Mouse (Mus musculus) thymus, adult 2 months (tissue): Measurements from ENCODE around the gene Strap.

Experiments
- CTCF ChIP-seq: fragments of 200-500 bp; IDR thresholded peaks from 2 replicates; pipeline ENCODE4 v1.5.1; 2012; ENCODE audit warnings: mild to moderate bottlenecking, control low read depth, low read length, moderate library complexity, borderline replicate concordance; ENCODE audit not compliant: control insufficient read depth, poor library complexity, insufficient read depth; ENCODE audit errors: extremely low read depth
- POLR2A ChIP-seq: fragments of 200-500 bp; IDR thresholded peaks from 2 replicates; pipeline ENCODE4 v1.6.1; 2012; ENCODE audit warnings: mild to moderate bottlenecking, low read length, control low read depth, moderate library complexity; ENCODE audit not compliant: control insufficient read depth, poor library complexity, insufficient read depth; ENCODE audit errors: extremely low read depth

DNA sequence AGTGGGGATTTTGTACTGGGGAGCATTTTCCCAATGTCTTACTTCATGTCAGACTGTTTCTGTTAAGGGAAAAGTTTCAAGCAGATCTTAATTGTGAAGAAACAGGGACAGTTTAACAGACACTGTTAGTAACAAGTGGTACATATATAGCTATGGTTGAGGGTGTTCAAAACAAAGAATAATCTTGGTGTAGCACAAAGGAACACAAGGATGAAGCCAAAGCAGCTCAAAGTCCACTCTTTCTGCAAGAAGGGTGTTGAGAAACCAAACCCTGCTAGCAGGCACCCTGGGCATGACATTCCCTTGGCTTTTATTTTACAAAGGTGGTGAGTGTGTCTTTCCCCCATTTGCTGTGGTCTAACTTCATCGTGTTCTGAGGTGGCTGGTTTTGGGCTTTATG, 23.0 kb downstream of the Strap start:
- no peak for TF ChIP-seq POLR2A
- TF ChIP-seq CTCF = no peak
